Mouse (Mus musculus) right cerebral cortex, postnatal 10 days (tissue): ENCODE results near the gene Mrgpra3.

ENCODE experiments used
- DNase-seq, 2 experiments: peaks; one replicate each; pipeline ENCODE4 v3.0.0; 2021; ENCODE audit warnings: low spot score in 2 of 2

Gene Mrgpra3

GRCm38 (mm10) chr7:47601272-47601671 is at the start of gene Mrgpra3:
Mrgpra3 (minus strand) TSS chr7:47601372.
- no peak for DNase-seq
